Mouse (Mus musculus) adrenal gland, adult (tissue): ENCODE measurements at regions not wholly inside any gene's neighbourhood (a gene's known extent, or its start where the extent isn't known, plus 50 kb on each side); places are given as distances from the start of the nearest gene placed in this dataset.

ENCODE experiments used
- DNase-seq, 2 experiments: peaks; one replicate each; pipeline ENCODE4 v3.0.0; 2022 to 2023; ENCODE audit warnings: low spot score in 1 of 2; ENCODE audit not compliant: inconsistent age in 2 of 2

DNA sequence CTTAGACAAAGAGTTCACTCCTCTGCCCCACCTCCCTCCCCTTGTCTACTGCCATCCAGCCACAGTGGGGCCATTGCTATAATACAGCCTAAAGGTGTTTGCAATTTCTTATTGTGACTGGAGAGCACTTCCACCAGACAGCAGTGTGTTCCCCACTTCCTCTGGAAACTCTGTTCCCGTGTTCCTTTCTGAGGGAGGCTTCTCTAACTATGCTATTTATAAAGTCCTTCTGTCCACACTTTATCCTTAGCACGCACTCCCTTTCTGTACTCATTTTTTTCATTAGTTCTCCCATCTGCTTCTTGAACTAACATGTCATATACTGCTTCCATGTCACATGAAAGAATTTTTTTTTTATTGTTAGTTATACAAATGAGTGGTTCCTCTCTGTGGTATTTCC is 52.0 kb upstream of the 4930432M17Rik start:
- DNase-seq, result no peak

DNA sequence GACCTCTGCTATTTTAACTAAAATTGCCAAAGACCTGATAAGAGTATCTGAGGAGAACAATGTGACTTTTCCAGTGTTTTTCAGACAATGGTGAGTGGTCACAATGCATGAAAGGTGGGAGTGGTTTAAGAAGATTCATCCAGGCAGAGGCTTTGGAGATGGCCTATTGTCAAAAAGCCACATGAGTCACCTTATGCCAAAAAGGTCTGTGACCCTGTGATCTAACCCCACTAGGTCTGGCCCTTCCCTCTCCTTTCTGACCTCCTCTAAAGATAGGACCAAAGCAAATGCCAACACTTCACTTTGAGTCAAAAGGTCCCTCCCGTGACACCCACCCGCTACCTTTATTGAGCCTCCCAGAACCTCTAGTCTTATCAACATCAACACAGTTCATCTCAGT is 52.4 kb upstream of the 4930432M17Rik start:
- DNase-seq, result no peak

DNA sequence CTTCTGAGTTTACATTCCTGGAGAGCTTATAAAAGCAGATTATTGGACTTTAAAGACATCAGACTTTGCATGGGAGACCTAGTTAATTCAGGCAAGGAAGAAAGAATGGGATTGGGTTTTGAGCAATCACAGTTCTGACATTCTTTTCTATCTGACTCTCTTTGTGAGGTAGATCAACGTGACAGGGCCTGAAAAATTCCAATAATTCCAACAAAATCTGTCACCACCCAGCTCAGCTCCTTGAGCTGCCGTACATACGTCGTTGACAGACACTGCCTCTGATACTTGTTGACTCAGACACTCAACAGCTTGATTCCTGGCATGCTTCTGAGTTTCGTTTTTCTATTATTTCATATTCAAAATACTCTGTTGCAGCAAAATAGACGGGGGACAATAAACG is 53.2 kb upstream of the 4930432M17Rik start:
- no peak for DNase-seq

DNA sequence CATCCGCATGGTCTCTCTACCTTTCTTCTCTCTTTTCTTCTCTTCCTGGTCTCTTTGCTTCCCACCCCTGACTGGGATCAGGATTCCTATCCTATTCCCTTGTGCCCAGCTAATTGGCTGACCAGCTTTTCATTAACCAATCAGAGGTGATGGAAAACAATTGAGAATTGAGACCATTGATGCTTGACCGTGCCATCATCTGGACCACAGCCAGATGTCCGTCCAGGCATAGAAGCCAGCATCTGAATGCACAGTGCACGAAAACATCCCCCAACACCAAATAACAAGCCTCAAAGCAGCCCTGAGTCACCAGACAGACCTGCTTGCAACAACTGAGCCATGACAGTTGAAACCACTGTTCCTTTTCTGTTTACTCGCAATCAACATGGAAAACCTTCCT is 54.5 kb upstream of the 4930432M17Rik start:
- DNase-seq, result no peak

DNA sequence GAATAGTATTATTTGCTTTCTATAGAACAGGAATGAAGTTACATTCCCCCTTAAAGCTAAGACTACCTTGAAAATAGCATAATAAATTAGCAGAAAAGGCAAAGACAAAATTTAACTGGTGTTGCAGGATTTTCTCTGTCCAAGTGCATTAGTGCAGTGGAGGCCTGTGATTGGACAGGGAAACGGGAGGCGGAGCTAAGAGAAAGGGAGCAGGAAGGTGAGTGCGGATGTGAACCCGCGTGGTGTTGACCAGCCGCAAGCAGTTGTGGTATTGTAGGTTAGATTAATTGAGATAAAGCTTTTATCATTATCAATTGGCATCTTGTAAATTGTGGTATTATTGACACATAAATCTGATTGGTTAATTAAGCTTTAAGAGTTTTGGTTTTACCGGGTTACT is 55.8 kb upstream of the 4930432M17Rik start:
- DNase-seq, result no peak

DNA sequence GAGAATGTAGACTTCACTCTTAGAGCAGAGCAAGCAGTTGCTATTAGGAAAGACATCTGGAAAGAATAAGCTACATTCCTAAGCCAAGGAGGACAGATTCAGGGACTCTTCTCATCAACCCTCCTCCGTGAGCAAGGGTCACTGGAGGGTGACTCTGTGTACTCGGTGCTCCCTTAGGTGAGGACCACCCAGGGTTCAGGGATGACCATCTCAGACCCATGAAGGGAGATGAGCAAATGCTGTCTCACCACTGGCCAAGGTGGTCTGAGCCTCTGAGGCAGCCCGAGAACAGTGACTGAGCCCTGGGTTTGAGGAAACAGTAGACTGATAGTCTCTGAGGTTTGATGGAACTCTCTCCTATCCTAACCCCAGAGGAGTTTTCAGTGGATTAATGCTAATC is 57.3 kb upstream of the 4930432M17Rik start:
- DNase-seq, result no peak

DNA sequence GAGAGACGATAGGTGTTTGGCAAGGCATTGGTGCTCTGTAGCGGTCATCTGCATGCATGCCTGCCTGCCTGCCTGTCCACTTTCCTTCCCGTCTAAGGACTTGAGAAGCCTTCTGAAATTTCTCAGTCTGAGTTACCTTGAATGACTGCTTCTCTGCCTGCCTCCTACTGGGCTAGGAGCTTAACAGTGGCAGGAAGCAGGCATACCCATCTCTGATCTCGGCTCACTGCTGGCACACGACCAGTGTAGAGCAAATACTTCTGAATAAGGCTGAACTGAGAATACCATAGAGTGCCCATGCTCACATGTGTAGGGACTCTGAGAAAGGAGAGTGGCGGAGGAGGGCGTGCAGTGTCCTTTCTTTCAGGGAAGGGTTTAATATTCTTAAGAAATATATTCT is 60.7 kb upstream of the 4930432M17Rik start:
- no peak for DNase-seq

DNA sequence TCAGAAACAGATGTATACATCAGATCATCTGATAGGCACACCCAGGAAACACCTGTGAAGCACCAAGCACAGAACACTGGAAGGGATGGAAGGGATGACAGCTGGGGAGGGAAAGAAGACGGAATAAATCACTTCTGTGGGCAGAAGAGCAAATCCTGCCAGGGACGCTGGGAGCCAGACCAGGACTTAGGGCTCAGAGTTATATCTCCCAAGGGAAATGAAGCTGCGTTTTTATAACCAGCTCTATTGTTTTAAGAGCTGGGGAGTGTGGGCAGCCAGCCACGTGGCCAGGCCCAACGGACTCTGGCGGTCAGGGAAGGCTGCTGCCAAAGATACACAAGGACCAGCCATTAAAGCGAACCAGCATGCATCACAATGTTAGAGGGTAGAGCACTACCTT is 61.5 kb upstream of the 4930432M17Rik start:
- no peak for DNase-seq

DNA sequence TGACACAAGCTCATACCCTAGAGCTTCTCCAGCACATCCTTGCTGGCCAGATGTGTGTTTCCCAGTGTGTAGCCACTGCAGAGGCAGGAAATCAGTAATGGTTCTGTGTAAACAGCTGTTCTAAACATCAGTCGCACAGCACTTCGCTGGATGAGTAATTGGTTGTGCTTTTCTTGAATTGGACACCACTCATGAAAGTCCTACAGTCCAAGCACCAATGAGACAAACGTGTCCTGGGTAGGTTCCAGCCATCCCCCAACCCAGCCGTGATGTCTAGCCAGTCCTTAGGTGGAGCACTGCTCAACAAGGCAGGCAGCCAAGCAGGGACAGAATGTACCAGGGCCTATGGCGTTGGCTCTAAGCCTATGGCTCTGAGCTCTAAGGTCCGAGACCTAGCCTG is 65.8 kb upstream of the 4930432M17Rik start:
- DNase-seq, result no peak

DNA sequence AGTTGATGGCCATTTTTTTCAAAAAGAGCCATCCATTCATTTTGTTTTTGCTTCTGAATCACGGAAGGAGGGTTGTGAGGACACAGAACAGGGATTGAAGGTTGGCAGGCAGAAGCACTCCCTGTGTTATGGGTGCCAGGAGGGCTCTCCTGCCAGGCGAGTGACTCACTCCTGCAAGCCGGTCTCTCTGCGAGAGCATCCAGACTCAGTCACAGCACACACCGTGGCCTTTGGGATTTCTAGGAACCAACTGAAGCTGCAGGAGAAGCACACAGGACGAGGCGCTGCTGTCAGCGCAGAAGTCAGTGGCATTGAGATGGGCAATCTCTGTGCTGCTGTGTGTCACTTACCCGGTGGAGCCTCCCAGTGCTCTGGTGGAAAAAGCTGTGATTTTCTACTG is 66.5 kb upstream of the 4930432M17Rik start:
- peak; percentile 65 to 82 for DNase-seq

DNA sequence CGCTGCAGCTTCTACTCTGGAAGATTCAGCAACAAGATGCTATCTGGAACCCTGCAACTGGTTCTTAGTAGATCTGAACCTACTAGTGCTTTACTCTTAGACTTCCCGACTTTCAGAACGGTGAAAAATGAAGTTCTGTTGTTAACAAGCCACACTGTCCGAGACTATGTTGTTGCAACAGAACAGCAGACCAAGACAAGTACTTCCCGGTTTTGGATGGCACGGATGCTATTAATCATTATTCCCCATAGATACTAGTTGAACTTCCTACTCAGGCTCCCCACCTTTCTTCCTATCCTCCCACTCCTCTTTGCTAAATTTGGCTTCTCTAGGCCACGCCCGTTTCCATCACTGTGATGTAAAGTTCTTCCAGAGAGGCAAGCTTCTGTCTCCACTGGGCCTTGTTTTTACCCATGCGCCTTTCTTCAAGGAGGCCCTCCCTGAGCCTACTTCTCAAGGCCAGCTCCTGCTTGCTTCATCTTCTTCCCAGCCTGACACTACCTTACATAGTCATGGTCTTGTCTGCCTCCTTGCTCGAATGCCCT is 67.7 kb upstream of the 4930432M17Rik start:
- no peak for DNase-seq

DNA sequence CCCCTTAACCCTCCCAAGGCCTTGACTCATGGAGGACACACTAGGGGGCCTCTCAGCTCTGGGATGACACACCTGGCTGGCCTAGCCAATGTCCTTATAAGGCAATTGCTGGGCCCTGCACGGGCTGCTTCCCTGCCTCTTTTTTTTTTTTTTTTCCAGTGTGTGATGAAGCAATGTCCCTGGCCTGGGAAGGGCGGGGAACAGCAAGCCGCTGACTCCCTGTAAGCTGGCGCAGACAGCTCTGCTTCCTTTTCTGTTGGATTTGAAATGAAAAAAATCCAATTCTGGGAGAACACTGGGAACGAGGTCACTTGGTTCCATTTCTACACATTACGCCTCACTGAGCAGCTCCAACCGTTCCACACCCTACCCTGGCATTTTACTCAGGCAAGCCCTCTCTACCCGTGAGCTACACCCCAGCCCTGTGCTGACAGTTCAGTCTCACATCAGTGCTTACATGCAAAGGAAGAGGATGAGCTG is 68.4 kb upstream of the 4930432M17Rik start:
- peak in 1 of 2 experiments; percentile 61 for DNase-seq

DNA sequence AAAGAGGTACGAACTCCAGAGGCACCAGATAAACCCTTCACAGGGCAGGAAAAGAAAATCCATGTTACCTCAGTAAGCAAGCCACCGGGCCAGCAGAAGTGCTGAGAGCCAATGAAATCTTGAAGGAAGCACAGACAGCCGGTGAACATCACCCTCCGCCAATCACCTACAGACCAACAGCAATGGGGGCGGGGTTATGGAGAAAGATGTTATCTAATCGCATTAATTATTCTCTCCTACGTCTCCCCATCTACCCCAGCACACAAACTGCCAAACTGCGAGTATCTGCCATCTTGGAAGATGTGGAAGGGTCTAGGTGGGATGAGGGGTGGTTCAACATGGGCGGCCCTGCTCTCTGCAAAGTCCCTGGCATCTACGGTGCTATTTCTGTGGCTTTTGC is 68.6 kb upstream of the Slc44a3 start:
- no peak for DNase-seq

DNA sequence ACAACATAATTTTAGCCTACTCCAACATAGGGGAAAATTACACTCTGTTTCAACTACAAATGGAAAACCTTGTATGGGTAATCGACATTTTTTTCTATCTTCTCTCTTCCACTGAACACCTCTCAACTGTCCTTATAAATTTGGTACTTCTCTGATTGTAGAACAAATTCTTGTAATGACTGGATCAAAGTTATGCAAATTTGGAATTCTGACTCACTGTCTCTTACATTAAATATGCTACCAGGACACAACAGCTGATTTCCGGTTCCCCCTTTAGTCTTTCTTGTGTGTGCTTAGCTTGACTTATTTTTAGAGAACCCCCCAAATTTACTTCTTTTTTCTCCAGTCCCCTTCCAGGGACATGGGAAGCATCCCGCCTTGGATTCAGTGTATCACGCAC is 68.2 kb upstream of the Slc44a3 start:
- DNase-seq, result no peak

DNA sequence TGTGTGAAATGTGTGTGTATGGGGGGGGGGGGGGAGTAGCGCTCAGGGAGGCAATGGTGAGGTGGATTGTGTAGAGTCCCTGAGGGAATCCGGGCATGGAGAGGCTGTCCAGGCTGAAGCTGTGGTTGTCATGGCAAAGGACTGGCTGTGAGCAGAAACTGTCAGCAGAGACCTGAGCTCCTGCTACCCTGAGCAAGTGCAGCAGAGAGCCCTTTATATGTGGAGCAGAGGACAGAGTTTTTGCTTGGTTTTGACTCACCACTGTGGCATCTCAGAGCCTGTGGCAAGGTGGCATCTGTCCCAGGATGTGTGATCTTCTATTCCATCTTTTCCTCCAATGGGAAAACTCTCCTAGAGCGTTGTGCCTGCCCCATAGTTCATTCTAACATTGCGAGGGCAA is 65.8 kb upstream of the Slc44a3 start:
- no peak for DNase-seq

DNA sequence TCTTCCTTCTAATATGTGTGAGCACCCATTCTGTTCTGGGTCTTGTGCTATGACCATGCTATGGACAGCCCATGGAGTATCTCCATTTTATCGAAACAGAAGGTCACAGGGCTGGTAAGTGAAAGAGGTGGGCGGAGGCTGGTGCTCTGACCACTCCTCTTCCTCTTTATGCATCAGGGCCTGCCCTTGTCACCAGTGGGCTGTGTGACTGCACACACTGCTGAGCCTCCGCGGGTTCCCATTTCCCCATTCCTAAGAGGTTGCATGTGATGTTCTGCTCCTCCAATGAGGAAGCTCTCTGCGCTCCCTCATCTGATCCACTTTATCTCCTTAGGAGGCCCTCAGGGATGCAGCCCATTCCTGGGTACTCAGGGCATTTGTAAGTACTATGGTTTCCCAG is 65.0 kb upstream of the Slc44a3 start:
- no peak for DNase-seq

DNA sequence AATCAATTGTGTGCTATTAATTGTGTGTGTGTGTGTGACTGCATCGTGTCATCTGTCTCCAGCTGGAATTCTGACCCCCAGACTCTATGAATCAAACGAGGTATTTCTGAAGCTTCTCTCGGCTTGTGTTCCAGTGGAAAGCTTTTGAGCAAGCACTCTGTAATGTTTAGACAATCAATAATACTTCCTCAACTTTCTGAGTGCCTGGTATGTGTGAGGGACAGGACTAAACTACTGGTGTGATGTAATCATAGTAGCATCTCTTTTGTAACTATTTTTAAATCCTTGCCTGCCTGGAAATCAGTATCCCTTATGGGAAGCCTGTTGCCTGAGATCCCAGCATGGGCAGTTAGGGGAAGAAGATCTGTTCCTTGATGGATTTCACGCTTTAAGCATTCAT is 62.4 kb upstream of the Slc44a3 start:
- DNase-seq, result no peak

DNA sequence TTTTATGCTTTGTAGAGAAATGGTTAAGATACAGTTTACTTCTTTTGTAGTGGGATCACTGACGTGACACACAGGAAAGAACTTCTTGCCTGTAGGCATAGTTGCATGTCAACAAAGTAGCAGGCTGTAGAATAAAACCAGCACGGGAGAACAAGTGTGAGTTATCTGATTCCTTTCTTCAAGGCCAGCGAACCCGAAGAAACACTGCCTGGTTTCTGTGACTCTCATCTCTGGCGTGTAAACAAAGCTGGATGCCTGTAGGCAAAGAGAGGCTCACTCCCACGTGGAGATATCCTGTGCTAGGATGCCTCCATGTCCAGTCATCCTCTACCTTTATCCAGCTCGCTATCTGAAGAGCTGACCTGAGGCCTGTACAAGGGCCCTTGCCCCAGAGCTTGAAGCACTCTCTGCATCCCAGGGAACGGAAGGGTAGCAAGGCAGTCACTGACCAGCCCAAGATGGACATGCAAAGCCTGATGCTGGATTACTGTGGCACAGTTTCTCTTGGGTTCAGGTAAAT is 61.5 kb upstream of the Slc44a3 start:
- DNase-seq, result no peak

DNA sequence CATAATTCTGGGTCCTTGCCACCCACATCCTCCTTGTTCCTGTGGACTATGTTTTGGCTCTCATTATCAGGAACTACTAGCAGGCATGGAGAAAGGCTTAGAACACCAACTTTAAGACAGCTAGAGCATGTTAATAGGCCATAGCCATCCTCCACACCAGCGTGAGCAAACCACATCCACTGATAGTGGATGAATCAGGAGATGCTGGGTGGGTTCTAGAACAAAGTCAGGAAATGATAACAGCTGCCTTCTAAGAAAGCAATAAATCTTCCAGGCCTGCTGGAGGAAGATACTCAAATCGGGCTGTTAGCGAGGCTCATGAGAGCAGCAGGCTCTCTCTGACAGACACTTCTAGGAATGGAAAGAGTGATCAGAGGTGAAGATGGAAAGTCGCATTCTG is 60.9 kb upstream of the Slc44a3 start:
- no peak for DNase-seq

DNA sequence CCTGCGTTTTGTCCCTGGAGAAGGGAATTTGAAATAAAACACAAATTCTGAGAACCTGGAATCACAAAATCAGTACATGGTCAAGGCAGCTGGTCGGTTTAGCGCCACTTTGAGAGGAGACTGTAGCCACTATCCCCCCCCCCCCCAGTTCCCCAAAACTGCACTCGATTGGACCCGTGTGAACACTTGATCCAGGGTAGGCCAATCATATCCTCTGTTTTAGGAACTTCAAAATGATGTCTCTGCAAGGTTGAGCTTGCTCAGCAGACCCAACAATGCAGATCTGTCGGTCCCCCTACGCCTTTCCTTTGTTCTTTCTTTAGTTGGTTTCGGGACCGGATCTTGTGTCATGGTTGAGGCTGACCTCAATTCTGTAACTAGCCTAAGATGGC is 57.3 kb upstream of the Slc44a3 start:
- DNase-seq, result no peak

DNA sequence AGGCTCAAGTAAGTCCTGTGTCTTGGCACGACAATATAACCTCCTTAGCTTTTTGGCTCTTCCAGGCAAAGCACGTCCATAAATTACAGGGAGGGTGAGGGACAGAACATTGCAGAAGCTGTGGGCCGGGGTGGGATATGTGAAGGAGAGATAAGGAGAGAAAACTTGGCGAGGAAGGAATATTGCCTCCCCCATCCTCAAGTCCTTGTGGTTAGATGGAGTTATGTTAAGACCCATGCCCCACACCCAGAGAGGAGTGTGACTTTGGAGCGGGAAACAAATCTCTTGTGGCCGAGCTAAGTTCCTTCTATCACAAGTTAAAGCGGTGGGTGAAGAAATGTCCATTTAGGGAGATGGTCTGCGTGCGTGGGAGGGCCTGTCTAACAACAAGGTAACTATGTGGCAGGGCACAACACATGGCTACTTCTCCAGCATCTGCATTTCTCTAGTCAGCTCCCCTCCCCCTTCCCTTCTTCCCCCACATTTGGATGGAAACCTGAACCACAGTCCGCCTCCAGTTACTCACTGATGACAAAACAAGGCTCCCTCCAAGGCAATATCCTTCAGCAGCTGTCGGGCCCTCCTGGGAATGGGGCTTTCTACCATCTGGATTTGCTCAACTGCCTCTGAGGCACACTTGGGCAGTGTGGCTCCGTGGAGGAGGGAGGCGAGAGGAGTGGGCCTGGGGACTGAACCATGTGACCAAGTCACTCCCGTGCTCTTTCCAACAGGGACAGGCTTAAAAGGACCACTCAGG is 56.7 kb upstream of the Slc44a3 start:
- DNase-seq, result peak in 1 of 2 experiments; percentile 30

DNA sequence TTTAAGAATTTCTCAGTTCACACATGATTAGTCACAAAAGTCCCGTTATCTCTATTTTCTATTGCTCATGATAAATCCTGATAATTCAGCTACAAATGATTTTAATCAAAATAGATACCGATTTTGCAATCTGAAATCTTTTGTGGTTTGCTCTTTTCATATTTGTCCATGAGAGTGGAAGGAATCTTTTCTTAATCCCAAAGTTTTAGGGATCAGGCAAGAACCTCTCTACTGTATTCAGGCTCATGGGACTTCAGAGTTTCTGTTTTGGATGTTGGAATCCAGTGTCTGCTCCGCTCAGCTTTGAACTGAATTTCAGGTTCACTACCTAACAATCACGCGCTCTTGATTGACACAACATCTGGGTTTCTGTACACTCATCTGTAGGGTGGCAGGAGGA is 53.1 kb upstream of the Slc44a3 start:
- DNase-seq, result no peak

DNA sequence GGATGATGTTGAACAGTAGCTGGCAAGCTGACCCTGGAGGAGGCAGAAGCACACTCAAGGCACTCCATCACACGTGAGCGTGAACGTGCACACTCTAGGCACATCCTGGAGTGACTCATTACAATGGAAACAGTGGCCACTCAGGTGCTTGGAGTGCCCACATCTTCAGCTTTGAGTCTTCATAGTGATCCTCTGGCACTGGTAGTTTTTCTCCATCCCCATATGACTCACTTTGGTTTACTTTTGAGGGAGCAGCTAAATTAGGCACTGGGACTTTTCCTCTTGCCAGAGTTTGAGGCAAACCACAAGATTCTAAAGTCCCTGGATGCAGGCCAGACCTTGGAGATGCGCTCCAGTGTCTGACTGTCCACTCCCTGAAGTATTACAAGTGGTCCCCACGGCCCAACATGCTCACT is 52.5 kb upstream of the Slc44a3 start:
- peak; percentile 80 to 86 for DNase-seq
